Mouse (Mus musculus) erythroblast, embryonic 14.5 days (primary cell): Measurements from ENCODE around the gene Elmo3.

Experiments
- GATA1 ChIP-seq: IDR thresholded peaks from 2 replicates; pipeline ENCODE4 v1.6.1; 2012; ENCODE audit warnings: low read length, inconsistent platforms, mixed read lengths
- TAL1 ChIP-seq: IDR thresholded peaks from 3 replicates; pipeline ENCODE4 v1.6.1; 2012; ENCODE audit warnings: low read length, inconsistent platforms, mixed read lengths

DNA sequence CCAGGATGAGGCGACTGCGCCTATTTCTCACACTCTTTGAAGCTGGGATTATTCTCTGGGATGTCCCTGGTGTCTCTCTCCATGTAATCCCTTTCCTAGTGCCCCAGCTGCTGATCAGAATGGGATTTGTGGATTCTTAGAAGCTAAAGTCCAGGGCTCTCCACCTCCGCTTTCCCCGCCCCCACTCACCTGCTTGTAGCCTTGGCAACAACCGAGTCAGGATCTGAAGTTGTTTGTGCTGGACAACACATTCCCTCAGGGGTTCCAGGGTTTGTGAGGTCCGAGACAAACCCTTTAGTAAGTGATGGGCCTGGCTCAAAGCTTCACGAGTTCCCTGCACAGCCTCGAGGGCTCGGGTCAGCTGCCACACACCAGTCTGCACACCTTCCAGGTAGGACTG, 10.6 kb upstream of the Elmo3 start:
- TF ChIP-seq TAL1 (no peak), GATA1 (no peak)
